Mouse (Mus musculus): ENCODE results near the gene Fam171a1.

- TF ChIP-seq CTCF (IDR thresholded peaks at IDR 0.05) (no peak), EP300 (IDR thresholded peaks at IDR 0.05) (no peak)
These were observed 104.2 kb downstream of the Fam171a1 start for GRCm38 (mm10) chr2:3218225-3218624.

Data from lung, postnatal 0 days (tissue).